Mouse (Mus musculus) olfactory bulb, adult 2 months (tissue): ENCODE measurements around the gene Tcf7l2. TPM values are rescaled to one million over a fixed set of nuclear protein-coding genes. Genes with fewer than 3 reads are reported as not detected.

Source experiments
- H3K27ac ChIP-seq: fragments of 200-500 bp; 2 replicates; pipeline ENCODE4 v1.5.1; 2012; ENCODE audit warnings: low read depth, low read length; ENCODE audit not compliant: insufficient read depth
- H3K4me1 ChIP-seq: fragments of 200-500 bp; 2 replicates; pipeline ENCODE4 v1.6.1; 2012; ENCODE audit warnings: low read length; ENCODE audit not compliant: control insufficient read depth, insufficient read depth
- H3K4me3 ChIP-seq: fragments of 200-500 bp; 2 replicates; pipeline ENCODE4 v1.5.1; 2012; ENCODE audit warnings: mild to moderate bottlenecking, low read depth, low read length, moderate library complexity; ENCODE audit not compliant: insufficient read depth
- CTCF ChIP-seq: fragments of 200-500 bp; IDR thresholded peaks from 2 replicates; pipeline ENCODE4 v1.5.1; 2012; ENCODE audit warnings: low read depth, mild to moderate bottlenecking, low read length, moderate library complexity; ENCODE audit not compliant: insufficient read depth
- POLR2A ChIP-seq: fragments of 200-500 bp; IDR thresholded peaks from 2 replicates; pipeline ENCODE4 v1.6.1; 2012; ENCODE audit warnings: mild to moderate bottlenecking, low read depth, low read length, moderate library complexity; ENCODE audit not compliant: insufficient read depth
- WGBS: fragments of 180-500 bp; shearing (Covaris S2); methylation state at CpG from one replicate; pipeline ENCODE4 v1.1.7; 2018; 5-methylcytosine and 5-hydroxymethylcytosine counted together
- polyA plus RNA-seq: library from polyadenylated mRNA; stranded (reverse); fragments of >200 nt; gene quantifications from 2 replicates; pipeline ENCODE4 v1.2.4, GENCODE M21; 2012; ENCODE audit warnings: low replicate concordance; ENCODE audit not compliant: missing spikeins, insufficient read depth, insufficient read length

Gene Tcf7l2
- polyA plus RNA-seq, 1 experiment, result not detected

GRCm38 (mm10) chr19:55742386-55743000, 873 bp downstream of the Tcf7l2 start:
- H3K27ac ChIP-seq, result 0 out of 2 replicates have a peak overlapping the region, but pooled peaks have one; percentile 16
- TF ChIP-seq CTCF (no peak), POLR2A (no peak)
- WGBS, result under 1% methylated on average over 70 of the region's 70 CpGs
- peaks cover 17% of the 10 kb centered on the region for H3K4me1 ChIP-seq
- H3K4me3 ChIP-seq, result peak overlapping the region; percentile 41

DNA sequence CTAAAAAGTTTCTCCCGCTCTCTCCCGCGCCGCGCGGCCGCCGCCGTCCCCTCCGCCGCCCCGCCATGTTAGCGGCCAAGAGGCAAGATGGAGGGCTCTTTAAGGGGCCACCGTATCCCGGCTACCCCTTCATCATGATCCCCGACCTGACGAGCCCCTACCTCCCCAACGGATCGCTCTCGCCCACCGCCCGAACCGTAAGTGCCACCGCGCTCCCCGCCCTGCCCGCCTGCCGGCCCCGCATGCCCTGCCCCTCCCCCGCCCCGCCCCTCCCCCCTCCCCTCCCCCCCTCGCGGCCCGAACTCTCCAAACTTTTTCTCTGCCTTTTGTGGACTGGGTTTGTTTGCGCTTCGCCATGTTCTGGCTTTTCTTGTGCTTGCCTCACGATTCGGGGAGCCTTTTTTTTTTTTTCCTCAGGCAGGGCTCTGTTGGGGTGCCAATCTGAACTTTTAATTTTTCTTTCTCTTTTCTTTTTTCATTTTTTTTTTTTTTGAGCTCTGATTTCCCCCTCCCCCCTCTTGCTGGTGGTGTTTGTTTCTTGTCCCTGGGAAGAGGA, 1.5 kb downstream of the Tcf7l2 start:
- WGBS, result 2% methylated on average over 25 of the region's 38 CpGs
- TF ChIP-seq POLR2A (no peak), CTCF (no peak)
- Histone ChIP-seq H3K27ac (no peak overlapping the region), H3K4me3 (peak overlapping the region; percentile 41), H3K4me1 (peaks cover 17% of the 10 kb centered on the region)

DNA sequence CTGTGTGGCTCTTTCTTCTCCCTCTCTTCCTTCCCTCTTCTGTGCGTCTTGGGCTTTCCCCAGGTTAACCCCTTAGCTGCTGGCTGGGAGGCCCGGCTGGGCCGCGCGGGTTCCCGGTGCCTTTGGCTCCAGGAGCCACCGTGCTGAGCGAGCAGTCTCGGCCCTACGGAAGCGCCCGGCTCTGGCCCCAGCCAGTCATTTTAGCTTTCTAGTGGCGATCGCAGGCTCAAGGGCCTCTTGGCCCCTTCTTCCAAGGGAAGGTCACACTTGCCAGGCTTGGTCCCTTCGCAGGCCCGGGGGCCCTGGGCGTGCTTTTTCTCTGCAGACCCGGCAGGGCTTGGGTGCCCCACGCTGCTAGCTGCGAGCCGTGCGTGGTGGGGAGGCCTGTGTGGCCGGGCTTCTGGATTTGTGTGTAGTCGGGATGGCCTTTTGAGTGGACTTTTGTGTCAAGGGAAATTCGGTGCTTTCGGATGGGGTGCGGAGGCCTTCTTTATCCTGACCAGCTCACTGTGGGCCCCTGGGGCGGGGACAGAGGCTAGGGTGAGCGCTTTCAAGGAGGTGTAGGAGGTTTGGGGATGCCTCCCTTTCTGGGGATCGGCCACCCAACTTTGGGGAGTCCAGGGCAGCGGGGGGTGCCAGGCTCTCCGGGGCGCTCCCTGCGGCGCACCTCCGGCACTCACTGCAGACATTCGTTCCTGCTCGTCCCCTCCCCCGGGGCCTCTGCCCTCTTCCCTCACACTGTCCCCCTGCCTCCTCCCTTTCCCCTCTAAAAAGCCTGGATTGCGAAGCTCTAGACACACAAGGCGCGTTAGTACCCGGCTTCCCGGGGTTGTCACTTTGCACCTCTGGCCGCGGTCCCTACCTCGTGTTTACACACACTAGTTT, 2.2 kb downstream of the Tcf7l2 start:
- Histone ChIP-seq H3K4me3 (peak overlapping the region; percentile 41), H3K4me1 (peaks cover 17% of the 10 kb centered on the region), H3K27ac (peak overlapping the region; percentile 23; the same call in 1 of the 2 replicates)
- 4% methylated on average over 47 of the region's 47 CpGs for WGBS
- TF ChIP-seq POLR2A, result no peak
- TF ChIP-seq CTCF, result no peak

- H3K4me1 ChIP-seq, result peaks cover 17% of the 10 kb centered on the region
- no peak overlapping the region for H3K4me3 ChIP-seq
- H3K27ac ChIP-seq, result no peak overlapping the region
- WGBS, result 11% methylated on average over 21 of the region's 21 CpGs
- no peak for TF ChIP-seq CTCF
Measured at GRCm38 (mm10) chr19:55744576-55745191, 3.1 kb downstream of the Tcf7l2 start.

GRCm38 (mm10) chr19:55745192-55745578, 3.6 kb downstream of the Tcf7l2 start:
- Histone ChIP-seq H3K4me1 (peaks cover 18% of the 10 kb centered on the region), H3K4me3 (no peak overlapping the region), H3K27ac (no peak overlapping the region)
- TF ChIP-seq POLR2A (no peak), CTCF (no peak)
- 36% methylated on average over 9 of the region's 9 CpGs for WGBS

DNA sequence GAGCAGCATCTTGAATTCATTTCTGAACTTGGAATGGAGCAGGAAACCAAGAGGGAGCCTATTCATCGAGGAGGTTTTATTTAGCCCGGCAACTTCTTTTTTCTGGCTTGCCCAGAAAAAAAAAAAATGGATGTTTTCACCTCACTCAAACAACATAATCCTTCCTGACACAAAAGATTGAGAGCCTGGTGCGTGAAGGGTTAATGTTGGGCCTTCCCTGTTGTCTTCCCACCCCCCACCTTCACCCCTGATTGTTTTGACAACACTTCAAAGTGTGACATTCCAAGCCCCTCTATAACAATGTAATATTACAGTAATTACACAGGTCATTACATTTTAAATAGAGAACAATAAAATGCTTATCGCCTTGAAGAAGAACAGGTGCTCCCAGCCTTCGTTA, 4.6 kb downstream of the Tcf7l2 start:
- Histone ChIP-seq H3K4me3 (no peak overlapping the region), H3K27ac (no peak overlapping the region), H3K4me1 (peaks cover 19% of the 10 kb centered on the region)
- 23% methylated on average over 5 of the region's 5 CpGs for WGBS
- TF ChIP-seq CTCF, result no peak
- TF ChIP-seq POLR2A, result no peak

DNA sequence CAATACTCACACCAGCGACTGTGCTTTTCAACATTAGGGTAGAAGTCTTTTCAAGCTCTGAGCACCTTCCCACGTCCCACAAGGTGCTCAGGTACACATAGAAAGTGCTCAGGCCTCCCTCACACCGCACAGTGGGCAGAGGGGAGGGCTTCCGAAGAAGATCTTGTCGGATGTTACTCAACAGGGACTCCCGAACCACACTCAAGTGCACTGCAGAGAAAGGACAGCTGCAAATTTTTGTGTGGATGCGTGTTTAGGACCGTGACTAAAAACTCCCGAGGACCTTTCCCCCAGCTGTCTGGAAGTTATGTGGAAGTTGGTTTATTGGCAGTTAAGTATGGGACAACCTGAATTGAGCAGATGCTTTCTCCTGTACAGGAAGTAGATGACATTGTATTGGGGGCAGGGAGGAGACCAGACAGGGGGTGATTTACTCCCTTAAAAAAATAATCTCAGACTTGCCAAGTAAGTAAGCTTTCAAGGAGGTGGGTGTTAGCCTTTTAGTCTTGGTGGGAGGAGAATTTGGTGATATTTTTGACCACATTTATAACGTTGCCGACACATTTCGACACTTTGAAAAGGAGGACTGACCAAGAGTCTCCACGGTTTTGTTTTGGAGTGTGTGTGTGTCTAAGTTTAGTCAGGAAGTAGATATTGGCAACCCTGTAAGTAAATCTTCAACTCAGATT, 5.8 kb downstream of the Tcf7l2 start:
- WGBS, result 46% methylated on average over 13 of the region's 13 CpGs
- Histone ChIP-seq H3K4me1 (peaks cover 15% of the 10 kb centered on the region; the same call in 1 of the 2 replicates), H3K27ac (no peak overlapping the region), H3K4me3 (no peak overlapping the region)
- TF ChIP-seq CTCF (no peak), POLR2A (no peak)

GRCm38 (mm10) chr19:55747926-55748291, 6.3 kb downstream of the Tcf7l2 start:
- Histone ChIP-seq H3K4me1 (peaks cover 12% of the 10 kb centered on the region; the same call in 1 of the 2 replicates), H3K27ac (no peak overlapping the region), H3K4me3 (no peak overlapping the region)
- TF ChIP-seq POLR2A, result no peak
- TF ChIP-seq CTCF, result no peak
- WGBS, result 32% methylated on average over 6 of the region's 6 CpGs

DNA sequence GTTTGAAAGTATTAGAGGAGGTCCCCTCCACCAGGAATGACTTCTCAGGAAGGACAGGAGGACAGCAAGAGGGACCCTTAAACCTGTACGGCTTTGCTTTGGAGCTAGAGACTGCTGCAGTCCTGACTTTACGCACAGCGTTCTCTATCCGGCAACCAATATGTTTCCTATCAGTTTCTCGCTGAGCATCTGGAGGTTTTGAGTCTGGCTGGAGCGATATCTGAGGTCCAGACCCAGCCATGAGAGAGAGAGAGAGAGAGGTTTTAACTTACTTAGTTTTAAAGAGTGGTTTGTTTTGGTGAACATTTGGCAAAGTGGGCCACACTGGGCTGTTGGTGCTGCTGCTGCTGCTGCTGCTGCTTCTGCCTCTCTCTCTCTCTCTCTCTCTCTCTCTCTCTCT, 7.2 kb downstream of the Tcf7l2 start:
- TF ChIP-seq CTCF, result no peak
- TF ChIP-seq POLR2A, result no peak
- Histone ChIP-seq H3K4me3 (no peak overlapping the region), H3K27ac (no peak overlapping the region), H3K4me1 (peaks cover 7% of the 10 kb centered on the region; the same call in 1 of the 2 replicates)
- WGBS, result 56% methylated on average over 6 of the region's 6 CpGs
